Mouse (Mus musculus) olfactory bulb, adult 2 months (tissue): ENCODE measurements around the gene Dpy30. TPM values are rescaled to one million over a fixed set of nuclear protein-coding genes. Genes with fewer than 3 reads are reported as not detected.

Experiments used
- H3K27ac ChIP-seq: fragments of 200-500 bp; 2 replicates; pipeline ENCODE4 v1.5.1; 2012; ENCODE audit warnings: low read depth, low read length; ENCODE audit not compliant: insufficient read depth
- H3K4me1 ChIP-seq: fragments of 200-500 bp; 2 replicates; pipeline ENCODE4 v1.6.1; 2012; ENCODE audit warnings: low read length; ENCODE audit not compliant: control insufficient read depth, insufficient read depth
- H3K4me3 ChIP-seq: fragments of 200-500 bp; 2 replicates; pipeline ENCODE4 v1.5.1; 2012; ENCODE audit warnings: mild to moderate bottlenecking, low read depth, low read length, moderate library complexity; ENCODE audit not compliant: insufficient read depth
- CTCF ChIP-seq: fragments of 200-500 bp; IDR thresholded peaks from 2 replicates; pipeline ENCODE4 v1.5.1; 2012; ENCODE audit warnings: low read depth, mild to moderate bottlenecking, low read length, moderate library complexity; ENCODE audit not compliant: insufficient read depth
- POLR2A ChIP-seq: fragments of 200-500 bp; IDR thresholded peaks from 2 replicates; pipeline ENCODE4 v1.6.1; 2012; ENCODE audit warnings: mild to moderate bottlenecking, low read depth, low read length, moderate library complexity; ENCODE audit not compliant: insufficient read depth
- WGBS: fragments of 180-500 bp; shearing (Covaris S2); methylation state at CpG from one replicate; pipeline ENCODE4 v1.1.7; 2018; 5-methylcytosine and 5-hydroxymethylcytosine counted together
- polyA plus RNA-seq: library from polyadenylated mRNA; stranded (reverse); fragments of >200 nt; gene quantifications from 2 replicates; pipeline ENCODE4 v1.2.4, GENCODE M21; 2012; ENCODE audit warnings: low replicate concordance; ENCODE audit not compliant: missing spikeins, insufficient read depth, insufficient read length

The Dpy30 gene
- polyA plus RNA-seq, 1 experiment: not detected

DNA sequence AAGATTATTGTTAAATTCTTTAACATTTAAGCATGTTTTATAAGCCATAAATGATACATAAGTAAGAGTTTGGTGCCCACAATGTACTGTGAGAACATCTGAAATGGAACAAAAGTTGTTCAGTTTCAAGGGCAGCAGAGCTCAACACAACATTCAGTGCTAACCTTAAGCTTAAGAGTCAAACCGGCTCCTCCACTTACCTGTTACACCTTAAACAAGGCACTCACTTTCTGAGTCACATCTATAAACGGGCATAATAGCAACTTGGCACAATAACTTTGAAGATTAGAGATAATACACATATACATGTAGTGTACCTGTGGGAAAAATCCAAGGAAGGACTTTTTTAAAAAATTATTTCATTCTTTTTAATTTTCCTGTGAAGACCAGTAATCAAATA, 38.0 kb downstream of the Dpy30 start:
- TF ChIP-seq POLR2A: no peak
- TF ChIP-seq CTCF: no peak
- Histone ChIP-seq H3K27ac (no peak overlapping the region), H3K4me1 (peaks cover 5% of the 10 kb centered on the region), H3K4me3 (no peak overlapping the region)
- WGBS: 88% methylated on average over 2 of the region's 2 CpGs

DNA sequence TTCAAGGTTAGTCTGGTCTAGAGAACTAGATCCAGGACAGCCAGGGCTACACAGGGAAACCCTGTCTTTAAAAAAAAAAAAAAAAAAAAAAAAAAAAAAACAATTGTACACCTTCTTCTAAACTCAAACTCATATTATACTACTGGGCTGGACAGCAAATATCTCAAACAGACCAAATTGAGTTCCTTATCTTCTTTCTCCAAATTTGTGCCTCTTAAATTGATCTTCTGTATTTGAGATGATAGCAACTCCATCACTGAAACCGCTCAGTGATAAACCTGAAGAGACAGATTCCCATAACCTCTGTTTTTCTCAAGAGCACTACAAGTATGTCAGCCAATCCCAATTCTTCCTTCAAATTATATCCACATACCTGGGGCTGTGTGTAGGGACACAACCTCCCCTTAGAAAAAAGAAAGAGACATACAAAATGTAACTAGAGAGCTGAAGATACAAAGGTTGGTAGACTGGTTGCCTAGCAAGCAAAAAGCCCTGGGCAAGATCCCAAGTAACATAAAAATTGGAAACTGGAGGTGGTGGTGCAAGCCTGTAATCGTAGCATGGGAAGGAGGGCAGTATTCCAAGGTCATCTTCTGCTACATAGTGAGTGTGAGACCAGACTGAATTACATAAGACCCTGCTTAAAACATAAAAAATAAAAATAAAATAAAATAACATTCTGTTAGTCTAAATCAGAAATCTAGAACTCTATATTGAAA, 39.2 kb downstream of the Dpy30 start:
- H3K4me3 ChIP-seq: no peak overlapping the region
- peaks cover 2% of the 10 kb centered on the region; the same call in 1 of the 2 replicates for H3K4me1 ChIP-seq
- H3K27ac ChIP-seq: no peak overlapping the region
- WGBS: 55% methylated on average over 2 of the region's 2 CpGs
- no peak for TF ChIP-seq CTCF
- TF ChIP-seq POLR2A: no peak

DNA sequence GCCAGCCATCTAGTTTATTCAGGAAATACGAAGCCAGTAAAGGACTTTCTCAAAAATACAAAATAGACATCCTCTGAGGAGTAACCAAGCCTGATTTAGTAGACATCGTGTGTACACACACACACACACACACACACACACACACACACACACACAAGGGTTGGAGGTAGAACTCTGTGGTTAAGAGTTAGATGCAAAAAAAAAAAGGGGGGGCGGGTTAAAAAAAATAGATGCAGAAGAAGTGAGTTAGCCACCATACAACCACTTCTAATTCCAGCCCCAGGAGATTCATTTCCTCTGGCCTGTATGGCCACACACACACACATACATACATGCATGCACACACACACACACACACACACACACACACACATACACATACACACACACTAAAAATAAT, 41.7 kb downstream of the Dpy30 start:
- Histone ChIP-seq H3K4me3 (no peak overlapping the region), H3K27ac (no peak overlapping the region), H3K4me1 (peaks cover 2% of the 10 kb centered on the region; the same call in 1 of the 2 replicates)
- WGBS: 85% methylated on average over 3 of the region's 3 CpGs
- TF ChIP-seq CTCF: no peak
- TF ChIP-seq POLR2A: no peak

DNA sequence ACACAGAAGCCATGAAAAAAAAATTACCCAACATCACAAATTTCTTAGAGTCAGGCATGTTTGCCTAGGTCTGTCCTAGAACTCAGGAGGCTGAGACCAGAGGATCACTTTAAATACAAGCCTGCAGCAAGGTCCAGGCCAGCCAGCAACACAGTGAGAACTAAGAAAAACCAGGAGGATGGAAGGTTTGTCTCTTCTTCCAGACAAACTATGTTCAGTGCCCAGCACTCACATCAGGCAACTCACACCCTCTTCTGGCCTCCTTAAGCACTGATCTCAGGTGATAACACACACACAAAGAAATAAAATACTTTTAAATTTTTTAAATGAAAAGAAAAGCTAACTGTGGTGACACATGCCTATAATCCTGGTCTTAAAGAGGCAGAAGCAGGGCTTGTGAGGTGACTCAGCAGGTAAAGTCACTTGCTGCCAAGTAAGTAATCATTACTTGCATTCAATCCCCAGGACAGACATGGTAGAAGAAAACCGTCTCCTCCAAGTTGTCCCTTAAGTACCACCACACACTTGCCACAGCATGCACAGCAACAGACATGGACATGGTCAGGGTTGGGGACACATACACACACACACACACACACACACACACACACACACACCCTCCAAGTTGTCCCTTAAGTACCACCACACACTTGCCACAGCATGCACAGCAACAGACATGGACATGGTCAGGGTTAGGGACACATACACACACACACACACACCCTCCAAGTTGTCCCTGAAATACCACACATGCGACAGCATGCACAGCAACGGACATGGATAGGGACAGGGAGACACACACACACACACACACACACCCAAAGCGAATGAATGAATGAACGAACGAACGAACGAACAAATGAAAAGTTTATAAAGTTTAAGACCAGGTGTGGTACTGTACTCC, 44.5 kb downstream of the Dpy30 start:
- Histone ChIP-seq H3K27ac (no peak overlapping the region), H3K4me1 (no peaks in the 10 kb centered on the region), H3K4me3 (no peak overlapping the region)
- TF ChIP-seq CTCF: no peak
- TF ChIP-seq POLR2A: no peak
- 90% methylated on average over 8 of the region's 8 CpGs for WGBS

DNA sequence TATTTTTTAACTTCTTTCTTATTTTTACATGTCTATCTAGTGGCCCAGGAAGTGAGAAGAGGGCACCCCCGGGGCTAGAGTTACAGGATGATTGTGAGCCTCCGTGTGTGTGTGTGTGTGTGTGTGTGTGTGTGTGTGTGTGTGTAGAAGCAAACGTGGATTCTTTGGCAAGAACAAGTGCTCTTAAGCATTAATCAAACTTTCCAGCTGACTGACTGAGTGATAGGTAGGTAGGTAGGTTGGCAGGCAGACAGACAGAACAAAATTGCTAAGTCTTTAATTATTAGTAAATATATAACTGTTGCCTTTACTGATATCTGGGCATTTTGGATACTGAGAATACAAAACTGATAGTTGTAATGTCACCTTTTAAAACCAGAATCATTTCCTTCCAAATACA, 49.3 kb downstream of the Dpy30 start:
- WGBS: 61% methylated on average over 3 of the region's 3 CpGs
- Histone ChIP-seq H3K4me3 (no peak overlapping the region), H3K4me1 (0 out of 2 replicates have a peak, but pooled peaks cover 5% of the 10 kb centered on the region), H3K27ac (no peak overlapping the region)
- TF ChIP-seq POLR2A (no peak), CTCF (no peak)

DNA sequence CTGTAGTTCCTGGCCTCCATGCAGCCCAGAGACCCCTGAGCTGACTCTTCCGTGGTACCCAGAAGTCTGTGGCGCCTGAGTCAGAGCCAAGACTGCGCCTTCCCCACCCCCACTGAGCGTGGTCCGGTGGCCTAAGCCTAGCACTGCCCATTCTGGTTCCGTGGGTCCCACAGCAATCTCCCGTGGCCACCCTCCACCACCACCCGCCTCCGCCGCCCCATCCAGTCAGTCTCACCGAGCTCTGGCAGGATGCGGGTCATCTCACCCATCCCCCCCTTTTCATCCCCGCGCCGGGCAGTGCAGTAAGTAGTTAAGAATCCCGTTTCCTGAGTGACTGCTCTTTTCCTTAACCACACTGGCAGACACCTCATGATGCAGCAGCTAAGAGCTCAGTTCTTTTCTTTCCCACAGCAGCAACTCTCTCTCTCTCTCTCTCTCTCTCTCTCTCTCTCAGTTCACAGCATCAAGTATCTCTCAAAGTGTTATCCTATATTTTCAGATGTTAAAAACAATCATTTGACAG, 51.0 kb downstream of the Dpy30 start:
- 83% methylated on average over 16 of the region's 16 CpGs for WGBS
- TF ChIP-seq POLR2A (no peak), CTCF (no peak)
- H3K4me1 ChIP-seq: 0 out of 2 replicates have a peak, but pooled peaks cover 5% of the 10 kb centered on the region
- H3K4me3 ChIP-seq: no peak overlapping the region
- H3K27ac ChIP-seq: no peak overlapping the region

DNA sequence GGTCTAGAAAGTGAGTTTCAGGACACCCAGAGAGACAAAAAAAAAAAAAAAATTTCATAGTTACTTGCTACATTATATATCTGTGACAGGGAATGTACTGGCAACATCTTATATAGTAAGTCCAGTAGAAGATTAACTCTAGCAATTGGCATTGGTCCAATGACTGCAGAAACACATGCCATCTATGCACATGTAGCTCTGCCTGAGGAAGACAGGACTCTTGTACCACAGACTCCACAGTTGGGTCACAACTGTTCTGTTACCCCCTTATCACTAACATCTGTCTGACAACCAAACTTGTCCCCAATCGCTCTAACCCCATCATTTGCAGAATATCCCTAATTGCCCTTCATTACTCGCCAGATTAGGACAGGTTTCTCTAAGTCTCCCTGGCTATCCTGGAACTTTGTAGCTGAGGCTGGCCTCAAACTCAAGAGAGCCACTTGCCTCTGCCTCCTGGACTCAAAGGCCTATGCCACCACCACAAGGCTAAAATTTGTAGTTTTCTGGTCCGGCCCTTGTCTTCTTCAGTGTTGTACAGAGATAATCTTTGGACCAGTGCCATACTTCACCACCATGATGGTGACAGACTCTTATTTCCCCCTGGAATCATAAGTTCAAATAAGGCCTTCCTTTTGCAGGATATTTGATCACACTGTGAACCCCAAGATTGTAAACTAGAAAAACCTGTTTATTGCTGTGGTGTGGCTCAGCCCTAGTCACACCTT, 52.0 kb downstream of the Dpy30 start:
- Histone ChIP-seq H3K27ac (no peak overlapping the region), H3K4me1 (0 out of 2 replicates have a peak, but pooled peaks cover 5% of the 10 kb centered on the region), H3K4me3 (no peak overlapping the region)
- 76% methylated on average over 3 of the region's 3 CpGs for WGBS
- TF ChIP-seq CTCF (no peak), POLR2A (no peak)

DNA sequence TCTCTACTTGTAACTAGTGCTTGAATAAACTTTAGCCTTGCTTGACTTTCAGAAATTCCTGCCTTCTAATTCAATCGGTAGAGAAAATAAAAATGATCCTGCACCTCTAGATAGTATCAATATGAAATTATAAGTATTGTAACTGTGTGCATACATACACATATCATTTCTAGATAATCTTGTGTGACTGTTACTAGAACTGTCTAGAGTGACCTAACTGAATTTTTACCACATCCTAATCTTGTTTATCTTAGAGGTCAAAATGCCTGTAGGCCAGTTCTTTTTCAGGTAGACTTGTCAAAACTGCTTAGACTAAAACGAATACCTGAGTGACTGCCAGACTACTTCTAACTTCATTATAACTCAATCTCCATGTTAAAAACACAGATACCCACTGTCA, 53.5 kb downstream of the Dpy30 start:
- Histone ChIP-seq H3K4me3 (no peak overlapping the region), H3K4me1 (peaks cover 6% of the 10 kb centered on the region), H3K27ac (no peak overlapping the region)
- WGBS: 81% methylated on average over 2 of the region's 2 CpGs
- no peak for TF ChIP-seq POLR2A
- no peak for TF ChIP-seq CTCF
